Mouse (Mus musculus): ENCODE results near the gene Pus7l.
A peak's percentile ranks its signal among the peaks of the same experiment; 100 is the strongest.
"Not testable (repeated sequence)": the region's sequence is repeated elsewhere in the genome, so short reads cannot be mapped to it uniquely, and the experiment has no call there.

Pus7l gene

DNA sequence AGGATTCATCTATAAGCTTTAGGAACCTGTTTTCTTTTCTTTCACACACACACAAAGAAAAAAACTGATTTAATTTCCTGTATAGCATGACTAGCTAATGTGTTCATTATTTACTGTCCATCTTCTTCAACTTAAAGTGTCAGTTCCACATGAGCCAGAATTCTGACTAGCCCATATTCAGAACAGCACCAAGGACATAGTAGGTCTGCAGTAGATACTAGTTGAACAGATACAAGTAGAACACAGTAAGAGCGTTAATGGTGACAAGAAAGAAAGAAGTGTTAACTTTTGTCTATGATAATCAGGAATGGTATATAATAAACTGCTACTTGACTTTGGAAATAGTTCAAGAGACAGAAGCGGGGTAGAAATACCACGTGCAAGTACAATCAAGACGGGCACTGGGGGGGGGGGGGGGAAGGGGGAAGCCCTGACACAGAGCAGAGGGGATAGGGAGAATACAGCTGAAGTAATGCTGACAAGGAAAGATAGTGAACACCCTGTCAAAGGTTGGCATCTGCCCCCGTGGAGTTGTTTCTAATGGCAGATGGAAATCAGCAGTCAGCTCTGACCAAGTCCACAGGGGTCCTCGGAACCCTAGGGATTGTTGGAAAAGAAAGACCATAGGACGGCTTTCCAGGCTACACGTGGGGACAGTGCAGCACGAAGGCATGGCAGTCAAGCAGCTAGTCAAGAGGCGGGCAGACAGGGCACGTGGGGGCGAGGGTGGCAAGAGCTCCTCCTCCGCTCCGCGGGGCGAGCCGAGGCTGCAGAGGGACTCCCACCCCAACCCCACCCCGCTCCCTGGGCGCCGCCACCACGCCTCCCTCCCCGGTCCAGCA, 559 bp downstream of the Pus7l start:
- no peak for DNase-seq

DNA sequence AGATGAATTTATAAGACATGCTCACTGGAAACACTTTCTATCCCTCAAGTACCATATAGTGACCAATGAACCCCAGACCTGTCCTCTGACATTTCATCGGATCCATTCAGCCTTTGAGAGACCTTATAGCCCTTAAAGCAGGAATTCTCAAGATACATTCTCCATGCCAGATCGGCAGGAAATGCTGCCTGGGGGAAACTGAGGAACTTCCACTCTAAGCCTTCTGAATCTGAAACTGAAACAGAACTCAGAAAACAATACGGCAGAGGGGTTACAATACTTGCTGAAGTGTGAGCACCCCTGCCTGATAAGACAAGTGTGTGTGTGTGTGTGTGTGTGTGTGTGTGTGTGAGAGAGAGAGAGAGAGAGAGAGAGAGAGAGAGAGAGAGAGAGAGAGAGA, 4.1 kb downstream of the Pus7l start:
- no peak for DNase-seq

DNA sequence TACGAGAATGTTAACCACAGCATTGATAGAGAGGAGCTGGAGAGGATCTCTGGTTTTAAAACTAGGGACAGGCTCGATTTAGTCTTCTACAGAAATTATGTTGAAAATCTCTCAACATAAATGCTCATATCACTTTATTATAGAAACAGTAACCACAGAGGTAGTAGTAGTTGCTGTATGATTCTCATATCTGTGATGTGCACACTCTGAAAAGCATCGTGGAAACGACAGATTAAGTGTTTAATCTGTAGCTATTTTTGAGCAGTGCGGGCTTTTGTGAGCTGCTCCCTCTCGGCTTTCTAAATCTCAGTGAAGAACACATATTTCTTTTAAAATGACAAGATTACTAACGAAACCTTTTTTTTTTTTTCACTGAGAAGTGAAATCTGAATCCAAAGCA, 7.8 kb downstream of the Pus7l start:
- no peak for DNase-seq

DNA sequence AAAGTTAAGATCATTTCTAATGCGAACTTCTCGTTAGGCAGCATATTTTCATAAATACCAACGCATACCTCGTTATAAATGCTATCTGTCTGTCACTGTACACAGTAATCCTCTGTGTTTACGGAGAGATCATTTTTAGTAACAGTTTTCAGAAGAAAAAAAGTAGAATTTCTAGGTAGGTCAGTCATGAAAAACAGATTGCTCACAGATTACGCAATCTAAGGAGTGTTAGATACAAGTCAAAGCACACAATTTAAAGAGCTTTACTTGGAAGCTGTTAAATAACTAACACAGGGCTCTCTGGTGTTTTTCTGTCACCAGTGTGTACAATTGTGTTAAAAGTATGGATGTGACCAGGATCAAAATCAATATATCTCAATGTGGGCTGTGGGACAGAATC, 10.4 kb downstream of the Pus7l start:
- no peak for DNase-seq

DNA sequence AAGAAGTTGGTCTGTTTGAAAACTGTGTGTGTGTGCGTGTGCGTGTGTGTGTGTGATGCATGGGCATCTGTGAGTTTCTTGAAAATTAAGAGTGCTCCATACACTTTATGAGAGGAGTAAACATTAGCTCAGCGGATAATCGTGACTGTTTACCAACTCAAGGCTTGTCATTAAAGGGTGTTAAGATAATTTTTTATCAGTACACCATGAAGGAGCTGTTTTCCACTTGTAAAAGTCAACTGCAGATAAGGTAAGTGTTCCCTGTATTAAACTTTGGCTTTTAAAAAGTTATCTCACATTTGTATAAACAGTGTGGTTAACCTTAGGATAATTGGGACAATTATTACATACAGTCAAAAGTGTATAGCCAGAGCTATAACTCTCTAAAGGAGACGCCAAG, 11.0 kb downstream of the Pus7l start:
- no peak for DNase-seq

DNA sequence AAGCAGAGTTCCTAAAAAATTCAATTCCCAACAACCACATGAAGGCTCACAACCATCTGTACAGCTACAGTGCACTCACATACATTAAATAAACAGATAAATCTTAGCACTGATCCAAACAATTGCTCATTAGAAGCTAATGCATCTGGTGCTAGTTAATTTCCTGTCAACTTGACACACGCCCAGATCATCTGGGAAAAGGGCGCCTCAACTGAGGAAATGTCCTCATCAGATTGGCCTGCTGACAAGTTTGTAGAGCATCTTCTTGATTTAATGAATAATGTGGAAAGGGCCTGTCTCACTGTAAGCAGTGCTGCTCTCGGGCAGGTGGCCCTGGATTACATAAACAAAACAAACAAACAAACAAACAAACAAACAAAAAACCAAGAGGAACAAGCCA, 12.8 kb downstream of the Pus7l start:
- DNase-seq = no peak

DNA sequence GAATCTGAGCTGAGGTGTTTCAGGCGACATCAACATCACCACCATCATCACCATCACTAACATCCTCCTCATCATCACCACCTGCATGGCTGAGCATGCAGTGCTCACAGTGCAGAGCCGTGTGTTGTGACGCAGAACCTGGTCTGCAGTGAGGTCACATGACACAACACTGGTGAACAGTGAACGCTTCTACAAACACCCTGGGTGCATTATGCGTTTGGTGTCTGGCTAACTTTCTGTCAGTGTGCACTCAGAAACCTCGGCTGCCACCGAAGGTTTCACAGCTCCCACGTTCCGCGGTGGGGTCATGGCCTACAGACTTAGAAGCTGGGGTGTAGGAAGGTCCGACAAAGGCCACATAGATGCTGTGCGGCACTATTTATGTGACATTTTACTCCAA, 18.4 kb downstream of the Pus7l start:
- DNase-seq = no peak

DNA sequence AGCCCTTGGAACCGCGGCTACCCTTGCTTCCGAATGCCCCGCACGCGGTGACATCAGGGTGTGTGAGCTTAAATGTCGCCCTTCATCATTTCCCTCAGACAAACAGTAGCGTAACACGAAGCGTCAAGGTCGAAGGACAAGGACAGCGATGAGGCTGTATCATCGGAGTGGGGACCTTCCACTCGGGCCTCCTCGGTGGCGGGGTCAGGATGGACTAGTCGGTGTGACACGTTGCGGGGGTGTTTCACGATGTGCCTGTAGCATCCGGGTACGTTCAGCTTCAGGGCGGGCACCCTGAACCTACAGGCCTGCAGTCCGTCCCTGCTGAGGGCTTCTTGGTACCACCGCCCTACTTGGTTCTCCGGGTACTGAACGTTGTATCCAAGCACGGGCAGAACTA, 20.1 kb downstream of the Pus7l start:
- DNase-seq = no peak

DNA sequence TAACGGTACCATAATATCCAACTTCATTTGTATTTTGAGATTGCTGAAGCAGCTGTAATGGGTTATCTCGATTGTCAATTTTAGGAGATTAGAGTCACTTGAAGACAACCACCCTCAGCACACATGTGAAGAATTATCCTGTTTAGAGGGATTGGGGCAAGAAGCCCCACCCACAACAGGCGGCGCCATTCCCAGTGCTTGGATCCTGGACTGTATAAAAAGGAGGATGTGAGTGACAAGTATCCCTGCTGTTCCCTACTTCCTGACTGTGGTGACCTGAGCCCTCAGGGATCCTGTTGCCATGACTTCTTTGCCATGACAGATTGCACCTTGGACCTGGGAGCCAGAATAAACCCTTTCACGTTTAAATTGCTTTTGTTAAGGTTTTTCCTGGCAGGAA, 22.4 kb downstream of the Pus7l start:
- no peak for DNase-seq

DNA sequence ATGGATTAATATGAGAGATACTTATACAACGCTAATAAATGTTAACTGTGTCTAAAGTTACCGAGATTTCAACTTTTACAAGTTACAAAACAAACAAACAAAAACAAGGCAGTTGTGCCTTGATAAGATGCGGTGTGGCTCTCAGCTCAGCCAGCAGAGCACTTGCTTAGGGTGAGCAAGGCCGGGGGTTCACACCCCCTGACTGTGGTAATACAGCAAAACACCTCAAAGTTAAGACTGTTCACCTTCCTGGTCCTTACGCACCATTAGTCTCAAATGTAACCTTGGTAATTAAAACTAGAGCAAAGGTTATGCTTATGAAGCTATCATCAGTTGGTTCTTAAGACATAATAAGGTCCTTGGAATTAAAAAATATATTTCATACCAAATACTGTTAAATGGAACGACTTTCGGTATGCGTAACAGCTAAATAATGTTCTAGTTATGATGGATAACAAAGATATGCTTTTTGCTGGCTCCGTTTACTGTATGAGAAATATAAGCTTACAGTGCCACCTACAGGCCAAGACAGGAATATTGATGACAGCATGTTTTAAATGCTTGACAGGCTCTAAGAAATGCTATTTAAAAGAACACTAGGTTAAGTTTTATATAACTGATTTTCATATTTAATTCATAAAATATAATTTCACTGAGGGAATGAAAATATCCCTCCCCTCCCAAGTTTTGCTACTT, 23.0 kb downstream of the Pus7l start:
- DNase-seq = peak; percentile 30

DNA sequence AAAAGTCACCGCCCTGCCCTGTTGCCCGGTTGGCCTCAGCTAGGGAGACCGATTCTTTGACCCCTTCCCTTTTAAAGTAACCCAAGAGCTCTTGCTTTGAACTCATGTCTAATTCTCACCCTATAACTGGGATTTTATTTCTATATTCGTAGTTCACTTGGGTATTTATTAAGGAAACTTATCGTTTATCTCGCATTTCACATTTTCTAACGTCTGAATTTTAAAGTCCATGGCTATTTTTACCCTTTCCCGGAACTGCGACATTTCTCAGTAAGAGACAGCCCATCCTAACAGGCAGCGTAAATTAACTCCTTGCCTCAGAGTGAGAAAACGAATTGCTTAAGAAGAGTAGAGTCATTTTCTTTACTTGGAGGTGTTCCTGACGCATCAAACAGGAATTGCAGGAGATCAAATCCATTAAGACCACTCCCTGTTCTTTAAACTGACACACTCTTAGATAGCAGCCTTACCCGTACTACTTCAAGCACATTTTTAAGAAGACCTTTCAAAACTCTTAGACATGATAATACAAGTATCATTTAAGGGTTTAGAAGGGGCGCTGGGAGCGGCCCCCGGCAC, 25.3 kb downstream of the Pus7l start:
- DNase-seq = no peak

DNA sequence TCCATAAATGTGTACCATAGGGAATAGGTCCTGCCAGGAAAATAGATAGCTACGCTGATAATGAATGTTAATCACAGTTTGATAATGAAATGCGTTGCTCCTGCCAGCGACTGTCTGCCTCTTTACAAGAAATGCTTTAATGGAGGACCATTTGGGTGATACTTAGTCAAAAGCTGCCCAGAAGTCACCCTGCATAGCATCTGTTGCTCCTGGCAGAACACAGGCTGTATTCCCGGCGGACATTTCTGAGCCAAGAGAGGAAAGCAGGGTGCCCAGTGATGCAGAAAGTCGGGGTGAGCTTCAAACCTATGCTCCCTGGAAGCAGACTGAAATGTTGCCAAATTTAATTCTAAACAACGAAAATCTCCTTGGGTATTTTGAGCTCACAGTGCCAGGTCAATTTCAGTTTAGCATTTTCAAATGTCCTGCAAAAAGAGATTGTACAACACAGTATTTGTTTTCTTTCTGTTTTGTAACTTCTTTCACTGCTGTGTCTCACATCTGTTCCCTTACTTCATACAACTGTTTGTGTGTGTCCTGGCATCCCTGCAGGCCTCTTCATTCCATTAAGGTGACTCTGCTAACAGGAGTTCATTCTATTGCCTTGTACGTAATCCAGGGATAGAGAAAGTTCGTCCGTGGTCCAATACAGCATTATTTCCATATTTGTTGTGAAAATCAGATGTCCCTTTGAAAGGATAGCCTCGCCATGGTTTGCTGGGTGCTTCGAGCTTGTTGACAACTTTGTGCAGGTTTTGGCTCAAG, 39.7 kb downstream of the Pus7l start:
- DNase-seq = no peak

DNA sequence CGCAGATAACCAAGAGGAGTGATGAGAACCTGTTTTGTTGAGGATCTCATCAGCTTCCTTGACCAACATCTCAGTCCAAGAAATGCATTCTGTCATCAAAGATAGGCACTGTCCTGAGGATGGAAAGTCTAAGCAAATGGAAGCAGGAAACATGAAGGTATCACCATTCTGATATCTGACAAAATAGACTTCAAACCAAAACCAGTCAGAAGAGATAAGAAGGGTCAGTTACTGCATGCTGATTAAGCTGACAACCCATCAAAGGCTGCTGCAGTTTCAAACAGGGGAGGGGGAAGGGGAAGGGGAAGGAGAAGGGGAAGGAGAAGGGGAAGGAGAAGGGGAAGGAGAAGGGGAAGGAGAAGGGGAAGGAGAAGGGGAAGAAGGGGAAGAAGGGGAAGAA, 44.1 kb downstream of the Pus7l start:
- DNase-seq = no peak

DNA sequence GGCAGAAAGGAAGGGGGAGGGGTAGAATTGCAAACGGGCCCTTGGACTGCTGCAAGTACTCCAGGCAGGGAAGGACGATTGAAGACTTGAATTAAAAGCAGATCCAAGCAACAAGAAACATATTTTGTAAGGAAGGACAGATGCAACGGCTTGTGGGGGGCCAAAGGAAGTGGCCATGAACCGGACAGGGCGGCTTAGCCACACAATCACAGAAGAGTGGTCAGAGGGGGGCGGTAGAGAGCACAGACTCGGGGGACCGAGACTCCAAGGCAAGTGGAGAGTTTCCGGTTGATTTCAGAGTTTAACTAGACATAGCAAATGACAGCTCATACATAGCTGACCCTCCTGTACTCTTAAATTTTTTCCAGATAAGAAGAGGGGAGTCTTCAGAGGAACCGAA, 47.4 kb downstream of the Pus7l start:
- no peak for DNase-seq

DNA sequence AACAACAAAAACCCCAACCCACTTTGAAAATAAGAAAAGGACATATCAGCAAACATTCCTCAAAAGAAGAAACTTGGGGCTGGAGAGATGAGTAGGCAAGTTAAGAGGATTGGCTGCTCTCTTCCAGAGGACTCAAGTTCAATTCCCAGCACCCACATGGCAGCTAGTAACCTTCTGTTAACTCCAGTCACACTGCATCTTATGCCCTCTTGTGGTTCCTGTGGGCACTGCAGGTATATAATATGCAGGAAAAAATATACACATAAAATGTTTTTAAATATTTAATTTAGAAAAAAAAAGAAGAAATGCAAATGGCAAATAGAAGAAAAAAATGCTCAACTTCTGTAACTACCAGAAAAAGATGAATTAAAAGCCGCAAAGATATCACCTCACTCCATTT, 48.9 kb downstream of the Pus7l start:
- no peak for DNase-seq

DNA sequence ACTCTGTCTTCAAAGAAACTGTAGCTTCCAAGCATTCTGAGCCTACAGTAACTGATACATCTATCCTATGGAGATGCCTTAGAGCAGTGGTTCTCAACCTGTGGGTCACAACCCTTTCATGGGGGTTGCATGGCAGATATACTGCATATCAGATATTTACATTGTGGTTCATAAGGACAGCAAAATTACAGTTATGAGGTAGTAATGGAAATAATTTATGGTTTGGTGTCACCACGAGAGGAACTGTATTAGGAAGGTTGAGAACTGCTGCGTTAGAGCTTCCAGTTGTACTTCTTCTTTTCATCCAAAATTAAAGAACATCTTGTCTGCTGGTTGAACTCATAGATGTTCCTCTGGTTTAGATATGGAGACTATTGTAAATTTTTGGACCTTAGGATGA, 53.9 kb downstream of the Pus7l start:
- no peak for DNase-seq

DNA sequence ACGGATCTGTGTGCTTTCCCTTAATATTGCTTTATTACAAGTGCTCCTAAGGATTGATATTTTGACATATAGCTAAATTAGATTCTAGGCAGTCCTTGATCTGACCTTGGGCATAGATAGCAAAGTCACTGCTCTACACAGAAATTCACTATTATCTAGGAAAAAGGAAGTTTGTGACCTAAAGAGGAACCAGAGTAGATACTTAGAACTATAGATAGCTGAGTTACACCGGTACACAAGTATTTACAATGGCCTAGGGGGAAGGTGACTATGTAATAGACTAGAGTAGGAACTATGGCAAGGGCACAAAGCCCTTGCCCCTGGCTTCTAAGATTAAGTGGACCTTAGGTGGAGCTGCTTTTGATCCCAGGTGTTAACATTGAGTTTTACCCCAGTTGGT, 55.3 kb downstream of the Pus7l start:
- not testable (repeated sequence) for DNase-seq

DNA sequence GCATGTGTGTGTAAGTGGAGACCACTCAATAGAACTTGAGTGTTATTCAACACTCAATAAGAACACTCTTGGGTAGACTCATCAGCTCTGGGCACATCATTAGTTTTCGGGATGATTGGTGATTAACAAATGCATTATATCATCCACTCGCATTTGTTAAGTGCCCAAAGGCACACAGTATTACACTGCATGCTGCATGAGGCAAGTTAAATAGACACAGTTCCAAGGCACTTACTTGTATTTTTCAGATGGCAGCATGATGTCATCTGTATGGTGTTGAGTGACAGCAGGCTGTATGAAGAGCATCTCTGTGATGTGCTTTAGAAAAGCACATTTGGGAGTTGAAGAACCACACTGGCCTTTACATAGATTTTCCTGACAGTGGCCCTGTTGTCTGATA, 60.8 kb downstream of the Pus7l start:
- DNase-seq = no peak

DNA sequence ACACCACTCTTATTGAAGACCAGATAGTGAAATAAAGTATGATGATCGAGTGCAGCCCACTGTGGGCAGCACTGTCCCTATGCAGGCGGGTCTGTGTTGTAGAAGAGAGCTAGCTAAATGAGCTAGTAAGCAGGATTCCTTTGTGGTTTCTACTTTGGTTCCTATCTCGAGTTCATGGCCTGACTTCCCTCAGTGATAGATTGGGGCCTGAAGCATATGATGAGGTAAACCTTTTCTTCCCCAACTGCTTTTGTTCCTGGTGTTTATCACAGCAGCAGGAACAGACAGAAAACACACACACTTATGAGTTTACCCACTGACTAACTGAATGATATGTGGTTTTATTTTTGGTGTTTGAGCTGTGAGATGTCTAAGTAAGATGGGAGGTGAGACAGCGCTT, 62.6 kb downstream of the Pus7l start:
- no peak for DNase-seq

DNA sequence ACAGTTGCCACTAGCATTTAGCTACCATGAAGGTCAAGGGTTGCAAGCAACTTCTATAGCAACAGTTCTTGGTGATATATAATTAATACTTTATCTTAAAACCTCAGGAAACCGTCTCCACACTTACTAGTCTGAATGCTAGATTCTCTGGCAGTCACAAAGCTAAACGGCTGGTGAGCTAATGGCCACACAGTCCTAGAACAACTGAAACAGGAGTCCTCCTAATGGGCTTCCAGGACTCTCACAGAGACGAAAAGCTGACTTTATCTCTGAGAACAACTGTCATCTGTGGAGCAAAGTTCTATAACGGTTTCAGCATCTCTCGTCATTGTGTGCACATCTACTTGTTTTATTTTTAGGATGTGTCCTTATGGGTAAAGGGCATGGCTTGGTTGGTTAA, 63.1 kb downstream of the Pus7l start:
- no peak for DNase-seq

DNA sequence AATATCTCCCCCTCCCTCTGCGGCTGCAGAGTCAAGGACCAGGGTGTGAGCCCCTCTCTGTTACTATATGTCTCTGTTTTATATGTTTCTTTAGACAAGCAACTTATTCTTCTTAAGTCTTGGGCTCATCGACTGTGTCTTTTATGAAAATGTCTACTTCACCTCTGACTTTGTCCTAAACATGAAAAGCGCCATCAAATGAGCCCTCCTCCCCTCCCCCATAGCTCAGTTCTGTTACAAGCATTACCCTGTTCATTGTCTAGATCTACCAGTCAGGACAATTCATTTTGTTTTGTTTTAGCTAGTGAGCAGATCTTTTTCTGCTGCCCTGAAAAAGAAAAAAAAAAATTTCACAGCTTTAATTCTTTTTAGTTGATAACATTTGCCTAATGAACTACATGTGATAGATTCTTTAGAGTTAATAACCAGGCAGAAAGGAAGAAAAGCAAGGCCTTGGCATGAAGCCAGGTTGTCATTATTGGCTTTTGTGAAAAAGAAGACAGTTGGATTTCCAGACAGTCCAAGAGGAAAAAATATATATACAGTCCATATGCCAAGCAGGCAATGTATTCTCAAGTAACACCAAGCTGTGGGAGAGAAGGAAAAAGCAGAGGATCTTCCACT, 63.7 kb downstream of the Pus7l start:
- DNase-seq = no peak

DNA sequence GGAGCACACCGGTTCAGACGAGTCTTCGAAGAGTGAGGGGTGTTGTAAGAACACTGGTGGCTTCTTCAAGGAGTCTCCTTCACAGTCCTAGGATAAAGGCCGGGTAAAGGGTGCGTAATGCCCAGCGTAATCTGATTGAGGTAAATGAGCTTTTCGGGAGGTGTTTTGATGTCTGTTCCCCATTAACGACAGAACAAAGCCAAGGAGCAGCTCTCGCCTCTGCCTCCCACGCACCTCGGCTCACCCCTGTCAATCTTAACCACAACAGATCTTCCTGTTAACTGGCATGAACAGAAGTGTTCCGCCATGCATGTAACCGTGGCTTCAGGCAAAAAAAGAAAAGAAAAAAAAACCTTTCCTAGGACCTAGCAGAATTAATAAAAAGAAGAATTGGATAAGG, 64.6 kb downstream of the Pus7l start:
- DNase-seq = no peak

DNA sequence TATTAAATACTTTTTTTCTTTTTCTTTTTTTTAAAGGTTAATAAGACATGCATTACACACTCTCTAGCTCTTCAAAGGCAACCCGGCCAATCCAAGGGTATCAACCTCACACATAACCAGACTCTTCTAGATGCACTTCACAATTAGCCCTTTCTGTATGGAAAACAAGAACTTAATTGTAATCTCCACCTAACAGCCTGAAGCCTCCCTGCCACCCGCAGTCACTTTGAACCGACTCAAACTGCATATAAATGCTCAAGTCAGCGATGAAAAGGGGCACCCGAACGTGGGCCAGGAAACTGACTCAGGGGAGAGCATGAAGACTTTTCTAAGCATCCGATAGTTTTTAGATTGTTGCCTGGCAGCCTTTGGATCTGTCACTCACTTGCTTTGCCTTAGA, 66.1 kb downstream of the Pus7l start:
- no peak for DNase-seq
